Mouse (Mus musculus) layer of hippocampus, postnatal 14 days (tissue): ENCODE results near the gene Gpr183. TPM values are rescaled to one million over a fixed set of nuclear protein-coding genes. Genes with fewer than 3 reads are reported as not detected.

ENCODE experiments used
- DNase-seq, 2 experiments: peaks; one replicate each; pipeline ENCODE4 v3.0.0; 2021 to 2022; ENCODE audit warnings: low spot score in 2 of 2, mixed read lengths in 1 of 2
- total RNA-seq, 2 experiments: library from RNA; stranded (reverse); gene quantifications; 2 replicates each; pipeline ENCODE4 v1.2.3; 2021

Gene Gpr183
- total RNA-seq, 2 experiments from 2014 or later = 0.76 to 0.88 TPM

- DNase-seq = no peak
Measured at GRCm38 (mm10) chr14:121958041-121958750, 6.8 kb downstream of the Gpr183 start.

DNA sequence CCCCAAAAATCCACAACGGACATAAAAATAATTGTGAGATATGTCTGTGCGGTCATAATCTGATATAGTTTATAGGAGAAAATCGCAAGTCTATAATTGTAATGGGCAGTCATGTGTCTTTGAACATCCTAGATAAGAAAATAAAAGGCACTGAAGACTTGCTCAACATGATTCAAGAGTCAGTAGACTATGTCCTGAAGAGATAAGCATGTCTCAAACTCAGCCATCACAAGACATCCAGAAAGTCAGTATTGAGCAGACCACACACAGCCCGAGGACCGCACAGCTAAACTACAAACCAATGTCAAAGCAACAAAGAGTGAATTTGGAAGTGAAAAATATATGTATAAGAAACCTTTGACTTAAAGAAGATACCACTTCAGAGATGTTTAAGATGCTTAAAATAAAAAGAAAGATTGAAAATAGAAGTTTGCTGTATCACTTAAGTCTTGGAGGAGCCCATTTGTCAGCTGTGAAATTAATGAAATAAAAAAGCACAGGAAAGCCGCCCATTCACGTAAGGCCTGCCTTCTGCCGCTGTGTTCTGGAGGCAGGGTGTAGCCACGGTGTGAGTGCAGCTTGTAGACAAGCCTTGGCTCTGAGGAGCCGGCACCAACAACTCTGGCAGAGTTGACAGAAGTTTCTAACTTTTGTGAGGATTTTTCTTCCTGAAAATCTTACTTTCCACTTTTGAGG is 7.7 kb downstream of the Gpr183 start:
- DNase-seq = no peak

GRCm38 (mm10) chr14:121956291-121956690 is 8.7 kb downstream of the Gpr183 start:
- DNase-seq = no peak

GRCm38 (mm10) chr14:121955176-121955795 is 9.7 kb downstream of the Gpr183 start:
- no peak for DNase-seq

- DNase-seq = no peak
Measured at GRCm38 (mm10) chr14:121954608-121955007, 10.4 kb downstream of the Gpr183 start.

GRCm38 (mm10) chr14:121954129-121954528 is 10.9 kb downstream of the Gpr183 start:
- DNase-seq = no peak

DNA sequence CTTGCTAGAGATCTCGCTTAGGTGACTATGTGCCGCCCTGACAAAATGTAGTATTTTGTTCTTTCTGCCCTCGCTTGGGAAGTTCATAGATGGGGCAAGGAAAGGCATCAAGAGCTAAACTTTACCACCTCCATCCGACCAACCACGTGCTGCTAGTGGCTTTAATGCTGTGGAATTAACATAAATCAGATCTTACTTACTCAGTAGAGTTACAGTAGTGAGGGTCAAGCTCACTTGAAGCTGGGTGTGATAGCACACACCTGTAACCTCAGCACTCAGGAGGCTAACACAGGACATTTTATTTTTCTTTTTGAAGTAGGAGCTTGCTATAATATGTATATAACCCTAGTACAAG is 13.0 kb downstream of the Gpr183 start:
- no peak for DNase-seq

DNA sequence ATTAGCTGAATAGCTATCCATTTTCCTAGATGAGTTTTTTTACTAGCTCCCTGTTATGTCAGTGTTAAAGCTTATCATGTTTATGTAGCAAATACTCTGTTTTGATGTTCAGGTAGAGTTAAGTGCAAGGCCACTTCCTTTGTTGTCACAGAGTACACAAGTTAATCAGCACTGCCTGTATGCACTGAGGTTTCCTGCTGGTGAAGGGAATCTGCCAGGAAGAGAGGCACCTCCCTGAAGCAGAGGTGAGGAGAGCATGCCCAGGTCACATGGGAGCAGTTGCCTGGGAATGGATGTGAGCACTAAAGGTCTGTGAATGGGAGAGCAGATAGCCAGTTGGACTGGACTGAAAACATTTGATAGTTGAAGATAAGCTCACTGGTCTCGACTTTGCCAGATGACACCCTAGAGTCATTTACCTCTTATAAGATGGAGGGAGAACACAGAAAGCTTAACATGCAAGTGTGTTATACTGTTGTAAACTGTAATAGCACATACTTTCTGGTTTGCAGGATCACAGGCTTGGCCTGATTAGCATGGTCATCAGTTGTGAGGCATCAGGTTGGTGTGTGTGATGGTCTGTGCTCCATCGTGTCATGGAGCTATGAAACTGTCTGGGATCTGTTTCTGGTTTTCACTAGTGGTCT is 13.5 kb downstream of the Gpr183 start:
- DNase-seq = no peak

GRCm38 (mm10) chr14:121949897-121950296 is 15.1 kb downstream of the Gpr183 start:
- no peak for DNase-seq

GRCm38 (mm10) chr14:121949436-121949835 is 15.6 kb downstream of the Gpr183 start:
- DNase-seq = no peak

DNA sequence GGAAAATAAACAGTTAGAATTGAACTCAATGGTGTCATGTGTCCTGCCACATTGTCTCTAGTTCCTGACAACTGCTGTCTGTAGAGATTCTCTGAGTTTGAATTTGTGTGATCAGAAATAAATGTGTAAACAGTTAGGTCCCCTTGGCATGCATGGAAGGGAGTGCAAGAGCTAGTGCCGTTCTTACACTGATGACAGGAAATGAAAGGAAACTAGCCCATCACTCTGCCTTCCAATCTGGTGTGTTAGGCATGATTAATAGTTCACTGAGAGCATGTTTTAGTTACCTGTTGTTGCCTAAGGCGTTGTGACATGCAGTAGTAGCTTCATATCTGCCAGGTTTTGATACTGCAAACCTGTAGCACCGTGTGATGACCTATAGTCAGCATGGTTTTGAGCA is 17.0 kb downstream of the Gpr183 start:
- no peak for DNase-seq

DNA sequence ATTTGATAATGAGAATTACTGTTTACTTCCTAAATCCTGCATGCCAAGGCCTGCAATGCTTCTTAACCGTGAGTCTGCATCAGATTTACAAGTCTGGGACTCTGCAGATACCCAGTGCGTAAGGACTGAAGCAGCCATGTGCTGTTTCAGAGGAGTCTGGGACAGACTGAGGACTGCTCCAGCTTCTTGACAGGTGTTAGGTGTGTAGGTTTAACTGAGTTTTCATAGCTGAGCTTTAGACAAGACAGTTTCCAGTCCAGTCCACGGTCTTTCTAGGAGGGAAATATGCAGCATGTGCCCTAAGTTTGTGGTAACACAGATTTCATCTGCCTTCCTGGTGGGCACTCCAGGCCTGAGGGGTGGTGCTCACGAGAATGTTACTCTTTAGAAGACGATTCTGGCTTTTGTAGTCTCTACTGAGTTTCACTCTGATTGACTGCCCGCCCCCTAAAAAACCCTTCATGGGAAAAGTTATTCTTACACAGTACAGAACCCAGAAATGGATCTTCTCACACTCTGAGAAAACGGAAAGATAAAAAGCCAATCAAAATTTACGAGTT is 17.7 kb downstream of the Gpr183 start:
- no peak for DNase-seq

GRCm38 (mm10) chr14:121946728-121947127 is 18.3 kb downstream of the Gpr183 start:
- no peak for DNase-seq

GRCm38 (mm10) chr14:121946131-121946530 is 18.9 kb downstream of the Gpr183 start:
- DNase-seq = no peak

GRCm38 (mm10) chr14:121939582-121939981 is 25.4 kb downstream of the Gpr183 start:
- no peak for DNase-seq

- no peak for DNase-seq
Measured at GRCm38 (mm10) chr14:121938256-121939191, 26.5 kb downstream of the Gpr183 start.

GRCm38 (mm10) chr14:121937601-121938255 is 27.3 kb downstream of the Gpr183 start:
- no peak for DNase-seq

DNA sequence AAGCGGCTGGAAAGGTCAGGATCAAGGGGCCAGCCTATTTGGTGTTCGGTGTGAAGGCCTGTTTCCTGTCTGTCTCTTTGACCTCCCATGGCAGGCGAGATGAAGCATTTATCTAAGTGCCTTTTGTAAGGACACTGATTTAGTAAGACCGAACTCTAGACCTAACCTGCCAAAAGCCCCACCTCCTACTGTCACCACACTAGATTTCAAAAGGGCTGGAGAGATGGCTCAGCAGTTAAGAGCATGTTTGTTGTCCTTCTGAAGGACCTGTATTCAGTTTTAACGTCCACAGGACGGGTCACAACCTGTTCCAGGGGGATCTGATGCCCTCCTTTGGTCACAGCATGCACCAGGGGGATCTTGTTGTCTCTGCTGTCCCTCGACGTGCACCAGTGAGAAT is 28.1 kb downstream of the Gpr183 start:
- no peak for DNase-seq

DNA sequence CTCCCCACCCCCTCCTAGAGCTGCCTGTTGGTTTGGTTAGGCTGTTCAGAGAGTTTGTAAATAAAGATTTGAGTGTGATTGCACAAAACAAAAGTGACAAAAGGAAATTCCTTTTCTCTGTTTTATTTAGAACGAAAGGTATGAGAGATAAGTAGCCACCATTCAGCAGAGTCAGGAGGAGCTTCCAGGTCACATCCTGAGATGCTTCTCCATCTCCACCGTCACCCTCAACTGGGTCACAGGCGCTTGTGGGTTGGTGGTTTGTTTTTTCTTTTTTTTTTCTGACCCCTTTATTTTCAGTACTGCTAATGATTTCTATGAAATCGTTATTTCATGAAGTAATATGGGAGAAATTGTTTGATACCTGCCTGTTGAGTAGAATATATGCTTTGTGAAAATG is 28.6 kb downstream of the Gpr183 start:
- no peak for DNase-seq

DNA sequence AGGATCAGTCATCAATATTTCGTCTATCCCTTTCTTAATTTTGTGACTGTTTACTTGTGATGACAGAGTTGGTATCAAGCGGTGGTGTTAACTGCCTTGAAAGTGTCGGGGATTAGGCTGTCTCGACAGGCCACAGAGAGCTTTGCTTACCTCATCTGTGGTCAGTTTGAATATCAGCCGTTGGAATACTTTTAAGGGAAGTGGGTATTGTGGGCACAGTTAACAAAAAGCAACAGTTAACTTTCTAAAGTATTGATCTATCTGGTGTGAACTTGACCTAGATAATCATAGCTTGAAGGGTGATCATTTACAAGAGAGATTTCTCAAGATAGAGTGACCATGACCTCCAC is 30.4 kb downstream of the Gpr183 start:
- DNase-seq = no peak
